Mouse (Mus musculus): ENCODE measurements around the gene Hipk2. TPM values are rescaled to one million over a fixed set of nuclear protein-coding genes. Genes with fewer than 3 reads are reported as not detected.

Hipk2 gene
- polyA plus RNA-seq, 1 experiment: 39.5 TPM

DNA sequence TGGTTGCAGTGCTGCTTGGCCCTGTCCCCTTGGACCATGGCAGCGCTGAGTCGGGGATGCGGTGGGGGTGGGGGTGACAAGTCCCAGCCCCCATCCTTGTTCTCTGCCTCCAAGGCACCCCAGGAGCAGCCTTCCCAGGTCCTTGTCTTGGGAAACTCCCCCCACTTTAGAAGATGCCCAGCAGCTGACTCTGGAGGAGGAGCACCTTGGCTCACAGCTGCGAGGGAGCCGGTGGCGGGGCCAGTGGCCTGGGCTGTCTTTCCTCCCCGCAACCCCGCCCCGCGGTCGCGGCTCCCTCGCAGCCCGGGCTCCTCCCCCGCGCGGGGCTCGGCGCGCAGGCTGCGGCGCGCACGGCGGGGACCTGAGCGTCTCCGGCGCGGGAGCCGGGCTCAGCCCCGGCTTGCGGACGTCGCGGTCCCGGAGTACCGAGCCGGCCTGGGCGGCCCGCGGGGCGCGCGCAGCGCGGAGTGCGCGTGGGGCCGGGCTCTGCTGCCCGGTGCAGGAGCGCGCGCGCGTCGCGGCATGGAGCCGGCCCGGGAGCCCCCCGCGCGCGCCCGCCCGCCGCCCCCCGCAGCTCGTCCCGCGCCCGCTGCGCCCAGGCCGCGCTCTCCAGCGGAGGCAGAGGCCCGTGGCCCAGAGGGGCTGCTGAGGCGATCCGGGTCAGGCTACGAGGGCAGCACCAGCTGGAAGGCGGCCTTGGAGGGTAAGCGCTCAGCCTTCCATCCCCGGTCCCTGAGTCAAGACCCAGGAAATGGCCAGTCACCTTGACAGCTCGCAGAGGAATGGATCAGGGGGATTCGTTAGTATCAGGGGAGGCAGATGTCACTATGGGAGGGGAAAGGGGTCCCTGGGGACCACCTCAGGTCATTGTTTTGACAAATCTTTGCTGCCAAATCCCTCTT, 213.0 kb downstream of the Hipk2 start, which contains the start of gene Clec2l:
Clec2l (plus strand) TSS at position 356 of the 902 bp plus-strand sequence.
- H3K27ac ChIP-seq (ENCODE audit: control insufficient read depth, insufficient read depth, low read depth, low read length, poor library complexity): no peak within 1 kb of the TSS
- H3K4me1 ChIP-seq (ENCODE audit: control insufficient read depth, insufficient read depth, low read length): no peaks in the 10 kb centered on the region
- no peak for TF ChIP-seq POLR2A (IDR thresholded peaks at IDR 0.05; ENCODE audit: borderline replicate concordance, control insufficient read depth, low read depth, low read length)
- TF ChIP-seq CTCF (IDR thresholded peaks at IDR 0.05; ENCODE audit: control insufficient read depth, insufficient read depth, low read length): no peak
- H3K4me3 ChIP-seq (replicated peaks; ENCODE audit: control insufficient read depth, low read depth, low read length): peak within 1 kb of the TSS; percentile 8
- WGBS: 3% methylated on average over 83 of the region's 84 CpGs

DNA sequence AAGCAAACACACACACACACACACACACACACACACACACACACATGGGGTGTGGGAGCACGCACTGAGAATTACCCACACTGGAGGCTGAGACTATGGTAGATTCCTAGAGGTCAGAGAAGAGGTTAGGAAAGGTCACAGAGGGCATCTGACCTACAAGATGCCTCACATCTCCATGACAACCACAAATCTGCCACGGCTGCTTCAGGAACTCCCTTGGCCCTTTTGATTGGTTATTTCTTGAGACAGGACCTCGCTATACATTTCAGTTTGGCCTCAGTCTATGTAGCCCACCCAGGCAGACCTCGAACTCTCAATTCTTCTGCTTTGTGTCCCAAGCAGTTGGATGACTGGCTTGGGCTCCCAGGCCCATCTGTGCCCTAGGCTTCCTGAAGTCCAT, 214.3 kb downstream of the Hipk2 start:
- TF ChIP-seq POLR2A (IDR thresholded peaks at IDR 0.05; ENCODE audit: borderline replicate concordance, control insufficient read depth, low read depth, low read length) (no peak), CTCF (IDR thresholded peaks at IDR 0.05; ENCODE audit: control insufficient read depth, insufficient read depth, low read length) (no peak)
- 67% methylated on average over 4 of the region's 4 CpGs for WGBS
- Histone ChIP-seq H3K4me3 (replicated peaks; ENCODE audit: control insufficient read depth, low read depth, low read length) (no peak overlapping the region), H3K27ac (ENCODE audit: control insufficient read depth, insufficient read depth, low read depth, low read length, poor library complexity) (no peak overlapping the region), H3K4me1 (ENCODE audit: control insufficient read depth, insufficient read depth, low read length) (no peaks in the 10 kb centered on the region)

DNA sequence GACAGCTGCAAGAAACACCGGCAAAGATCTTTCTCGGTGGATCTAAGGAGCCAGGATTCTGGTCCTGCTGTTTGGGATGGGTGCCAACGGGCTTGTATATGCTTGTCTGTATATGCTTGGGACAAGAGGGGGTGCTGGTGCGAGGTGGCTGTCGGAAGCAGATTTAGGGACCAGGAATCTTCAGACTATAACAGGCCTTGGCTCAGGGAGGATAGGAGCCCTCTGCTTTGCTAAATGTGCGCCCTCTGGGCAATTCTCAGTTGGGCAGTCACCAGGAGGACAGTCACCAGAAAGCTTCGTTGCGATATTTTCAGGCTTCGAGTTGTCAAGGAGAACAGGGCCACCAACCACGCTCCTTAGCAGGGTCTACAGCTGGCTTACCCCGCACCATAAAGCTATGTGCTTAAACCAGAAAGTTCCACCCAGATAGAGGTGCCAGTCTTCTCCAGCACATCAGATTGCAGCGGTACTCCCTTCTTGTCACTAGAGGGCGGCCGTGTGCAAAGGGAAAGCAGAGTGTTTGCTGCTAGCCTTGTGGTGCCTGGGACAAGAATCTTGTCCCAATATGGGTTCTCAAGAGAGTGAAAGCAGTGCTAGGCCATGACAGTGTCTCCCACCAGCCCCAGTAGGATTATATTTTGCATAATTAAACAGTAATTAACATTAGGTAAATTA, 225.6 kb downstream of the Hipk2 start:
- Histone ChIP-seq H3K4me1 (ENCODE audit: control insufficient read depth, insufficient read depth, low read length) (no peaks in the 10 kb centered on the region), H3K4me3 (replicated peaks; ENCODE audit: control insufficient read depth, low read depth, low read length) (no peak overlapping the region), H3K27ac (ENCODE audit: control insufficient read depth, insufficient read depth, low read depth, low read length, poor library complexity) (no peak overlapping the region)
- WGBS: 39% methylated on average over 14 of the region's 14 CpGs
- TF ChIP-seq POLR2A (IDR thresholded peaks at IDR 0.05; ENCODE audit: borderline replicate concordance, control insufficient read depth, low read depth, low read length) (no peak), CTCF (IDR thresholded peaks at IDR 0.05; ENCODE audit: control insufficient read depth, insufficient read depth, low read length) (peak; percentile 94)

DNA sequence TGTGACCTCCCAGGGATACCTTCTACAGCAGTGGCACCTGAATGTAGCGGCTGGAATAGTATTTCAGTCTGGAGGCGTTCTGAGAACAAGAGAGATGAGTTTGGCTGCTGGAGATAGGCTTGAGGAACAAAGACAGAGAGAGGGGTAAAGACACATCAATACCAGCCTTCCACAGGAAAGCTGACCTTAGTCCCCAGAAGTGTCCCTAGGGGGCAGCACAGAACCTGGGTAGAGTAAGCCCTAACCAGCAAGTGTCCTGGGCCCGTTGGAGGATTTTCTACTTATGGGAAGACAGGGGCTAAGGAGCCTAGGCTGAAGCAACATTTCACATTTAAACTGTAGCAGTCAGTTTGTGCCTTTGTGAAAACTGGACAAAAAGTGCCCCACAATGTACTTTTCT, 226.4 kb downstream of the Hipk2 start:
- Histone ChIP-seq H3K4me1 (ENCODE audit: control insufficient read depth, insufficient read depth, low read length) (no peaks in the 10 kb centered on the region), H3K4me3 (replicated peaks; ENCODE audit: control insufficient read depth, low read depth, low read length) (no peak overlapping the region), H3K27ac (ENCODE audit: control insufficient read depth, insufficient read depth, low read depth, low read length, poor library complexity) (no peak overlapping the region)
- no peak for TF ChIP-seq POLR2A (IDR thresholded peaks at IDR 0.05; ENCODE audit: borderline replicate concordance, control insufficient read depth, low read depth, low read length)
- peak; percentile 56 for TF ChIP-seq CTCF (IDR thresholded peaks at IDR 0.05; ENCODE audit: control insufficient read depth, insufficient read depth, low read length)
- 66% methylated on average over 3 of the region's 3 CpGs for WGBS

Other genes starting within 250 kb of the Hipk2 start
- not detected in 2 replicates for gene Klrg2, start 238.9 kb downstream of the Hipk2 start, polyA plus RNA-seq (2011; ENCODE audit: insufficient read depth, insufficient read length, low replicate concordance, missing spikeins)
- gene Clec2l, start 213.1 kb downstream of the Hipk2 start, polyA plus RNA-seq (2011; ENCODE audit: insufficient read depth, insufficient read length, low replicate concordance, missing spikeins): not detected in 2 replicates
- 25.1 and 59.7 TPM in 2 replicates for gene Tbxas1, start 761 bp downstream of the Hipk2 start, polyA plus RNA-seq (2011; ENCODE audit: insufficient read depth, insufficient read length, low replicate concordance, missing spikeins)
- 6.2 and 9.4 TPM in 2 replicates for gene Parp12, start 242.2 kb upstream of the Hipk2 start, polyA plus RNA-seq (2011; ENCODE audit: insufficient read depth, insufficient read length, low replicate concordance, missing spikeins)

Data from bone marrow, adult 2 months (tissue).